Mouse (Mus musculus) heart, embryonic 14.5 days (tissue): ENCODE results near the gene Acin1. TPM values are rescaled to one million over a fixed set of nuclear protein-coding genes. Genes with fewer than 3 reads are reported as not detected.
A peak's percentile ranks its signal among the peaks of the same experiment; 100 is the strongest.

ENCODE experiments used
- ATAC-seq: fragments of 200-750 bp; cut with Nextera tagmentation; 2 replicates; pipeline ENCODE4 v1.8.0; 2017; ENCODE audit warnings: low read depth, moderate TSS enrichment; ENCODE audit not compliant: insufficient number of reproducible peaks, insufficient read depth, low FRiP score
- H3K27ac ChIP-seq, 2 experiments: fragments of 200-500 bp in 1 of 2; fragments of 300-500 bp in 1 of 2; sonication (generic) in 1 of 2; replicated peaks in 1 of 2; 2 replicates each; pipeline ENCODE4 v1.5.1; 2012 to 2014; ENCODE audit warnings: low read depth in 2 of 2, low read length in 2 of 2, control low read depth in 1 of 2, mild to moderate bottlenecking in 1 of 2, mixed read lengths in 1 of 2; ENCODE audit not compliant: control insufficient read depth in 1 of 2, insufficient read depth in 1 of 2
- H3K27me3 ChIP-seq: fragments of 300-500 bp; sonication (generic); 2 replicates; pipeline ENCODE4 v1.6.1; 2014; ENCODE audit warnings: mild to moderate bottlenecking, low read length, control low read depth; ENCODE audit not compliant: control insufficient read depth, insufficient read depth
- H3K36me3 ChIP-seq: fragments of 300-500 bp; sonication (generic); 2 replicates; pipeline ENCODE4 v1.6.1; 2014; ENCODE audit warnings: mild to moderate bottlenecking, control low read depth, low read length, mixed read lengths; ENCODE audit not compliant: control insufficient read depth, insufficient read depth
- H3K4me1 ChIP-seq, 2 experiments: fragments of 200-500 bp in 1 of 2; fragments of 300-500 bp in 1 of 2; sonication (generic) in 1 of 2; 2 replicates each; pipeline ENCODE4 v1.6.1; 2012 to 2014; ENCODE audit warnings: low read length in 2 of 2, control low read depth in 1 of 2, mixed read lengths in 1 of 2; ENCODE audit not compliant: control insufficient read depth in 2 of 2, insufficient read depth in 2 of 2
- H3K4me2 ChIP-seq: fragments of 300-500 bp; sonication (generic); 2 replicates; pipeline ENCODE4 v1.6.1; 2014; ENCODE audit warnings: mild to moderate bottlenecking, low read length
- H3K4me3 ChIP-seq, 2 experiments: fragments of 200-500 bp in 1 of 2; fragments of 300-500 bp in 1 of 2; sonication (generic) in 1 of 2; 2 replicates each; pipeline ENCODE4 v1.5.1; 2012 to 2014; ENCODE audit warnings: low read length in 2 of 2, mild to moderate bottlenecking in 2 of 2, control low read depth in 1 of 2, low read depth in 1 of 2, moderate library complexity in 1 of 2; ENCODE audit not compliant: control insufficient read depth in 1 of 2, insufficient read depth in 1 of 2
- H3K9ac ChIP-seq: fragments of 300-500 bp; sonication (generic); 2 replicates; pipeline ENCODE4 v1.6.1; 2014; ENCODE audit warnings: mild to moderate bottlenecking, low read length
- H3K9me3 ChIP-seq: fragments of 300-500 bp; sonication (generic); 2 replicates; pipeline ENCODE4 v1.6.1; 2016; ENCODE audit warnings: low read length, control low read depth; ENCODE audit not compliant: control insufficient read depth
- WGBS: fragments of 180-500 bp; shearing (Covaris S2); extraction: QIAGEN DNeasy Blood & Tissue Kit; methylation state at CpG from one replicate; pipeline ENCODE4 v1.1.7; 2014; 5-methylcytosine and 5-hydroxymethylcytosine counted together
- polyA plus RNA-seq: library from polyadenylated mRNA; unstranded; fragments of >200 nt; fragmentation: Nextera tagmentation; extraction: Ambion mirVana; gene quantifications from 2 replicates; pipeline ENCODE4 v1.2.1, GENCODE M21; 2014

Acin1 gene
- polyA plus RNA-seq: 69.1 and 81.1 TPM in 2 replicates

DNA sequence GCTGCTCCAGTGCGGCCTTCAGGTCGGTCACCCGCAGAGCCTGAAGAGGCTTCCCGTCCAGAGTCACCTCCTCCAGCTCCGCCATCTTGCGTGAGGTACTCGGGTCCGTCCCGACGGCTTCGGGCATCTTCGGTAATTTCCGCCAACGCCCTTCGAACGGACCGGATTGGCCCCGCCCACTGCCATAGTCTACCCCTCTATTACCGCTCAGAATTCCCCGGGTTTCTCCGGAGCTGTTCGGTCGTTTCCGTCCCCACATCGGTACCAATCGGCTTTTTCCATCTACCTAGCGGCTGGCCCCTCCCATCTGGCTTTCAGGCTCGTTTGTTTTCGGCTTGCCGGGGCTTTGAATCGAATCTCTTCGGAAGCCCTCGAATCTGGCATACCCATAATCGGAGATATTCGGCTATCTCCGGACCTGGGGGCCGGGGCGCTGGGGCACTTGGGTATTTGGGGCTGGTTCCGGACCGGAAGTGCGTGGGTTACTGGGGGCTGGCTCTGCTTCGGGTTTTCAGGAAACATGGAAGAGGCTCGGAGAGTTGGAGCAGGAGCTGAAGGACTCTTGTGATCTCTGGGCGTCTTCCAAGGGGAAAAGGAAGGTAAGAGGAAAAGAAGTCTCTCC lies at the start of gene Acin1:
Gene Acin1, minus strand, starts transcription at position 410 of the 622 bp plus-strand sequence.
- peak within 1 kb of the TSS; percentile 96 to 97 for H3K27ac ChIP-seq
- H3K9ac ChIP-seq: peak within 1 kb of the TSS; percentile 99
- peaks cover 0 to 16% of the 10 kb centered on the region in 2 experiments; a peak in 2 of 4 replicates for H3K4me1 ChIP-seq

DNA sequence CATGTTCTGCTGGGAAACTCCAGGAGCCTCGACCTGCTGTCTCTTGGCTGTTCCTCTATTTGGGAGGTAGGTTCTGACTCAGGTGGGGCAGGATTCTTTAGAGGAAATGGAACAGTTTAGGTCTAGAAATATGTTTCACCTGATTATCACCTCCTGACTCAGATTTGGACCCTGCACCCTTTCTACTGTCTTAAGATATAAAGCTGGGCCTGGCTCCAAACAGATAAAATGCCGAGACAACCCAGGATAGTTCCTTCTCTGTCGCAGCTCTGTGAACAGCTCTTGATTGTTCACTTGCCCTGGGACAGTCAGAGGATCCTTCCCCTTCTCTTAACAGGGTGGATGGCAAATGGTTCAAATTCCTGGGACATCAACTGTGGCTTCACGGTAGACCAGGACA lies 48.5 kb upstream of the Acin1 start:
- H3K4me3 ChIP-seq: no peak overlapping the region
- no peak overlapping the region for H3K27ac ChIP-seq
- no peaks in the 10 kb centered on the region for H3K9me3 ChIP-seq
- no peaks in the 10 kb centered on the region for H3K36me3 ChIP-seq
- no peak for ATAC-seq
- WGBS: 47% methylated on average over 4 of the region's 4 CpGs
- no peak overlapping the region for H3K9ac ChIP-seq
- no peak overlapping the region for H3K4me2 ChIP-seq
- H3K27me3 ChIP-seq: no peaks in the 10 kb centered on the region
- H3K4me1 ChIP-seq: peaks cover 11% of the 10 kb centered on the region in 2 experiments

More for the DNA sequence above, at the start of gene Acin1:
- Histone ChIP-seq H3K36me3 (peaks cover 57% of the 10 kb centered on the region), H3K4me3 (peak within 1 kb of the TSS; percentile 82 to 90), H3K27me3 (no peaks in the 10 kb centered on the region), H3K9me3 (no peaks in the 10 kb centered on the region), H3K4me2 (peak within 1 kb of the TSS; percentile 89)
- peak; percentile 97 for ATAC-seq
- WGBS: under 1% methylated on average over 44 of the region's 44 CpGs

DNA sequence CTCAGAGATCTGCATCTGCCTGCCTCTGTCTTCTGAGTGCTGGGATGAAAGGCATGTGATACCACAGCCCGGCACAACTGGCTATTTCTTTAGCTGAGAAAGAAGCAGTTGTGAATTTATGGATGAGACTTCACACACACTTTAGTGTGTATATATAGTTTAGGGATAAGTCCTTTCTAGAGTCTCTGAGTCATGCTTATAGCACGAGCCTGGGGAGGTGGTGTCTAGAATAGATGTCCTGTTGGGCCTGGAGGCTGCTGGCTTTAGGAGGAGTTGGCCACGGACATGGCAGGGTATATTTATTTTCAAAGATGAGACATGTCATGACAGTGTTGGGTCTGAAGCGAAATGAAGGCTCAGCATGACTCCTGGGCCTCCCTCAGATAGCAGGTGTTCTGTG lies 47.3 kb upstream of the Acin1 start:
- WGBS: 68% methylated on average over 4 of the region's 4 CpGs
- H3K9me3 ChIP-seq: no peaks in the 10 kb centered on the region
- H3K9ac ChIP-seq: no peak overlapping the region
- no peaks in the 10 kb centered on the region for H3K27me3 ChIP-seq
- H3K36me3 ChIP-seq: no peaks in the 10 kb centered on the region
- no peak overlapping the region for H3K4me2 ChIP-seq
- no peak for ATAC-seq
- H3K27ac ChIP-seq: no peak overlapping the region
- H3K4me1 ChIP-seq: peaks cover 11% of the 10 kb centered on the region in 2 experiments
- no peak overlapping the region for H3K4me3 ChIP-seq

GRCm38 (mm10) chr14:54732206-54732605 lies 45.5 kb upstream of the Acin1 start:
- Histone ChIP-seq H3K27me3 (no peaks in the 10 kb centered on the region), H3K36me3 (no peaks in the 10 kb centered on the region), H3K27ac (no peak overlapping the region), H3K9ac (no peak overlapping the region), H3K4me2 (no peak overlapping the region), H3K4me1 (peaks cover 7 to 11% of the 10 kb centered on the region in 2 experiments; a peak in 3 of 4 replicates), H3K4me3 (no peak overlapping the region), H3K9me3 (no peaks in the 10 kb centered on the region)
- ATAC-seq: no peak
- WGBS: 88% methylated on average over 8 of the region's 8 CpGs

DNA sequence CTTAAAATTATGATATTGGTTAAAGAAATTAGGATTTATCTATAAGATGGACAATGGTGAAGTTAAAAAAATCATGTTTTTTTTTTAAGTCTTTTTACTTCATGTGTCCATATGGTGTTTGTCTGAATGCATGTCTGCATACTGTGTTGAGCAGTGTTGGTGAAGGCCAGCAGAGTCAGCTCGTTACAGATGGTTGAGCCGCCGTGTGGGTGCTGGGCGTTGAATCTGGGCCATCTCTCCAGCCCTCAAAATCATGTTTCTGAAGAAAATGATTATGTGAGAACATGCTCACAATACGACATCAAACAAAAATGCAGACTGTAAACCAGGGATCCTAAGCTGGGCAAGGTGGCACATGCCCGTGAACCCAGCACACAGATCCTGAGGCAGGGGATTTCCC lies 43.6 kb upstream of the Acin1 start:
- no peaks in the 10 kb centered on the region for H3K9me3 ChIP-seq
- H3K4me2 ChIP-seq: no peak overlapping the region
- H3K27ac ChIP-seq: no peak overlapping the region
- ATAC-seq: no peak
- H3K9ac ChIP-seq: no peak overlapping the region
- H3K36me3 ChIP-seq: no peaks in the 10 kb centered on the region
- H3K4me3 ChIP-seq: no peak overlapping the region
- no peaks in the 10 kb centered on the region for H3K27me3 ChIP-seq
- H3K4me1 ChIP-seq: peaks cover under 1% of the 10 kb centered on the region in 2 experiments; a peak in 1 of 4 replicates
- 88% methylated on average over 6 of the region's 6 CpGs for WGBS

GRCm38 (mm10) chr14:54728823-54729653 lies 42.3 kb upstream of the Acin1 start:
- Histone ChIP-seq H3K36me3 (no peaks in the 10 kb centered on the region), H3K27me3 (no peaks in the 10 kb centered on the region), H3K4me1 (no peaks in the 10 kb centered on the region), H3K9me3 (no peaks in the 10 kb centered on the region), H3K4me3 (no peak overlapping the region), H3K4me2 (no peak overlapping the region), H3K9ac (no peak overlapping the region), H3K27ac (no peak overlapping the region)
- ATAC-seq: no peak
- 75% methylated on average over 13 of the region's 13 CpGs for WGBS

DNA sequence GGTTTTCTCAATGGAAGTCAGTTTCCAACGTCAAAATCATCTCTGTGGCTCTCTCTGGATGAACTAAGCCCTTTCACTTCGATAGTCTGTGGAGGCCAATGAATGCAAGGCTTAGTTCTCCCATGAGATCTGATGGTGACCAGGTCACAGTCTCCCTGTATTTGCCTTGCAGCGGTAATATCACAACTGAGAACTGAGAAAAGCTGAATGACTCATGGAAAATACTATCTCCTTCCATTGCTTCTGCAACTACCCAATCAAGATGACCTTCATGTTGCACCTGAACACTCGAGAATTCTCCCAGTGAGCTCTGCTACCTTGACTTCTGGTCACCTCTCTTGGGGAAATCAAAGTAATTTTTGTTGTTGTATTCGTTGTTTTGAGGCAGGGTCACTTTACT lies 40.8 kb upstream of the Acin1 start:
- no peaks in the 10 kb centered on the region for H3K4me1 ChIP-seq
- H3K9me3 ChIP-seq: no peaks in the 10 kb centered on the region
- ATAC-seq: no peak
- H3K27me3 ChIP-seq: no peaks in the 10 kb centered on the region
- no peak overlapping the region for H3K9ac ChIP-seq
- H3K27ac ChIP-seq: no peak overlapping the region
- no peaks in the 10 kb centered on the region for H3K36me3 ChIP-seq
- H3K4me3 ChIP-seq: no peak overlapping the region
- no peak overlapping the region for H3K4me2 ChIP-seq
- WGBS: 58% methylated on average over 5 of the region's 5 CpGs
